Mouse (Mus musculus): ENCODE data around the gene Lgals3.

DNA sequence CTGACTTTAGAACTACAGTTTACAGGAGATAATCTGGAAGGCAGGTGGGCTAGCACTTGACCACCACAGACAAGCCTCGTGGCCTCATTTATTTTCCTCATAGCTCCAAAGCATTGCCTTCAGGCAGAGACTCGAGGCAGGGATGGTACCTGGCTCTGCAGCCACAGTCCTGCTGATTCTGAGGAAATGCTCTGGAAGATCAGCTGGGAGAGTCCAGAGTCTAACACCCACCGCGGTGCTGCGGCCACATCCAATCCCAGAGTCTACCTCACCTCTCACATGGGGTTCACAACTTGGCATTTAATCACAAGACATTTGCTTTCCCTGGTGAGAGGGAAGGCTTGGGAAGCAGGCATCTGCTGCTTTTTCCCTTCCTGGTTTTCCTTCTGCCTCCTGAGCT lies 12.6 kb upstream of the Lgals3 start:
- TF ChIP-seq CTCF (IDR thresholded peaks at IDR 0.05; ENCODE audit: insufficient read depth, low read depth, low read length) (no peak), POLR2A (IDR thresholded peaks at IDR 0.05; ENCODE audit: insufficient read depth, low read depth, low read length) (no peak)

All from olfactory bulb, adult 2 months (tissue).